Mouse (Mus musculus) kidney, embryonic 16.5 days (tissue): ENCODE data around the gene Pdpn. TPM values are rescaled to one million over a fixed set of nuclear protein-coding genes. Genes with fewer than 3 reads are reported as not detected.
A peak's percentile ranks its signal among the peaks of the same experiment; 100 is the strongest.

Experiments used
- ATAC-seq: fragments of 200-750 bp; cut with Nextera tagmentation; 2 replicates; pipeline ENCODE4 v1.8.0; 2017; ENCODE audit warnings: moderate TSS enrichment; ENCODE audit not compliant: low FRiP score, low TSS enrichment
- H3K27ac ChIP-seq: fragments of 300-500 bp; sonication (generic); 2 replicates; pipeline ENCODE4 v1.5.1; 2014; ENCODE audit warnings: low read length
- H3K27me3 ChIP-seq: fragments of 300-500 bp; sonication (generic); 2 replicates; pipeline ENCODE4 v1.6.1; 2014; ENCODE audit warnings: low read length, control low read depth, mixed read lengths; ENCODE audit not compliant: insufficient read depth
- H3K36me3 ChIP-seq: fragments of 300-500 bp; sonication (generic); 2 replicates; pipeline ENCODE4 v1.6.1; 2014; ENCODE audit warnings: low read length, control low read depth, mixed read lengths; ENCODE audit not compliant: insufficient read depth
- H3K4me1 ChIP-seq: fragments of 300-500 bp; sonication (generic); 2 replicates; pipeline ENCODE4 v1.6.1; 2014; ENCODE audit warnings: low read length, control low read depth, mixed read lengths; ENCODE audit not compliant: insufficient read depth
- H3K4me2 ChIP-seq: fragments of 300-500 bp; sonication (generic); replicated peaks from 2 replicates; pipeline ENCODE4 v1.6.1; 2014; ENCODE audit warnings: low read depth, low read length
- H3K4me3 ChIP-seq: fragments of 300-500 bp; sonication (generic); 2 replicates; pipeline ENCODE4 v1.5.1; 2014; ENCODE audit warnings: mild to moderate bottlenecking, low read length
- H3K9ac ChIP-seq: fragments of 300-500 bp; sonication (generic); replicated peaks from 2 replicates; pipeline ENCODE4 v1.6.1; 2014; ENCODE audit warnings: low read length
- H3K9me3 ChIP-seq: fragments of 300-500 bp; sonication (generic); 2 replicates; pipeline ENCODE4 v1.6.1; 2016; ENCODE audit warnings: low read length, control low read depth
- WGBS: fragments of 180-500 bp; shearing (Covaris S2); extraction: QIAGEN DNeasy Blood & Tissue Kit; methylation state at CpG from one replicate; pipeline ENCODE4 v1.1.7; 2014; 5-methylcytosine and 5-hydroxymethylcytosine counted together
- polyA plus RNA-seq: library from polyadenylated mRNA; unstranded; fragments of >200 nt; fragmentation: Nextera tagmentation; extraction: Ambion mirVana; gene quantifications from 2 replicates; pipeline ENCODE4 v1.2.1, GENCODE M21; 2015

The Pdpn gene
- polyA plus RNA-seq, 1 experiment from 2014 or later, result 47.5 TPM

DNA sequence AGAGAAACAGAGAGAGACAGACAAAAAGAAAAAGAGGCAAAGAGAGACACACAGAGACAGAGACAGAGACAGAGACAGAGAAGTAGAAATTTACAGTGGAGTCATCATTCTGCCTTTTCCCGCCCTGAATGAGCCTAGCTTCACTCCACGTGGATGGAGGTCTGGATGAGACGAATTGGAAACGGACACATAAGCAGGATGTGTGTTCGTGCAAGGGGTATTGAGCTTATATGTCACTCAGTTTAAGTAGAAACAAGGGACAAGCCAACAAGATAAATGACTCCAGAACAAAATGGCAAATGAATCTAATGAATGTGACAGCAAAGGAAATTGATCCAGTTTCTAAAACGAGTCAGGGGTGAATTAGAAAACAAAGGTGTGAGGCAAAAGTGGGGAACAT, 41.4 kb downstream of the Pdpn start:
- H3K9ac ChIP-seq, result no peak overlapping the region
- WGBS, result 18% methylated on average over 6 of the region's 6 CpGs
- H3K4me2 ChIP-seq, result no peak overlapping the region
- 0 out of 2 replicates have a peak, but pooled peaks cover 2% of the 10 kb centered on the region for H3K9me3 ChIP-seq
- H3K27ac ChIP-seq, result no peak overlapping the region
- no peak for ATAC-seq
- H3K4me1 ChIP-seq, result peaks cover 26% of the 10 kb centered on the region
- H3K4me3 ChIP-seq, result no peak overlapping the region
- no peaks in the 10 kb centered on the region for H3K27me3 ChIP-seq
- no peaks in the 10 kb centered on the region for H3K36me3 ChIP-seq

DNA sequence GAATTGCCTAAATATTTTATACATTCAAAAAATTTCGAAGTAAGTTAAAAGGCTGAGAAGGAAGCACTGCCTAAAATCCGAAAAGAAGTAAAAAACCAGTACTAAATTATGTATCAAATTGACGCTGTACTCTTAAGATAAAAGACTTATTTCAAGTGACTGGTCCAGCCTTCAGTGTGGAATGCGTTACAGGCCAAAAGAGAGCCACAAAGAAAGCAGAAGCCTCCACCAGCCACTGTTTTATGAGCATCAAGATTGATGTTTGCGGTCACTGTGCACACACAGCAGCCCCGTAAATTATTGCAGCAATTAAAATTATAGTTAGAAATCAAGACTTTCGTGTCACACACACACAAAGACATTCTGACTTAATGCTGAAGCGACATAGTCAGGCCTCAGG, 43.8 kb downstream of the Pdpn start:
- Histone ChIP-seq H3K27me3 (no peaks in the 10 kb centered on the region), H3K4me2 (no peak overlapping the region), H3K27ac (no peak overlapping the region), H3K9ac (no peak overlapping the region), H3K36me3 (no peaks in the 10 kb centered on the region), H3K4me3 (no peak overlapping the region), H3K9me3 (0 out of 2 replicates have a peak, but pooled peaks cover 2% of the 10 kb centered on the region), H3K4me1 (peaks cover 26% of the 10 kb centered on the region)
- no peak; the same call in 1 of the 2 replicates for ATAC-seq
- WGBS, result 31% methylated on average over 8 of the region's 8 CpGs

DNA sequence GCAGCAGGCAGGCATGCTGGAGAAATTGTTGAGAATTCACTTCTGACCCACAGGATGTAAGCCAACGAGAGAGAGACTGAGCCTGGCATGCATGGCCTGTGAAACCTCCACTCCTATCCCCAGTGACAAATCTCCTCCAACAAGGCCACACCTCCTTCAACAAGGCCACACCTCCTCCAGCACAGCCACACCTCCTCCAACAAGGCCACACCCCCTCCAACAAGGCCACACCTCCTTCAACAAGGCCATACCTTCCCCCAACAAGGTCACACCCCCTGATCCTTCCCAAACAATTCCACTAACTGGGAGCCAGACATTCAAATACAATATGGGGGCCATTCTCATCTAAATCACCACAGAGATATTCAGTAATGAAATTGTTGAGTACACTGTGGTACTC, 46.0 kb downstream of the Pdpn start:
- Histone ChIP-seq H3K27me3 (no peaks in the 10 kb centered on the region), H3K9me3 (0 out of 2 replicates have a peak, but pooled peaks cover 2% of the 10 kb centered on the region), H3K4me3 (no peak overlapping the region), H3K4me1 (peaks cover 7% of the 10 kb centered on the region; the same call in 1 of the 2 replicates), H3K4me2 (no peak overlapping the region), H3K36me3 (no peaks in the 10 kb centered on the region), H3K9ac (no peak overlapping the region), H3K27ac (no peak overlapping the region)
- WGBS, result 77% methylated on average over 1 of the region's 1 CpGs
- ATAC-seq, result no peak

DNA sequence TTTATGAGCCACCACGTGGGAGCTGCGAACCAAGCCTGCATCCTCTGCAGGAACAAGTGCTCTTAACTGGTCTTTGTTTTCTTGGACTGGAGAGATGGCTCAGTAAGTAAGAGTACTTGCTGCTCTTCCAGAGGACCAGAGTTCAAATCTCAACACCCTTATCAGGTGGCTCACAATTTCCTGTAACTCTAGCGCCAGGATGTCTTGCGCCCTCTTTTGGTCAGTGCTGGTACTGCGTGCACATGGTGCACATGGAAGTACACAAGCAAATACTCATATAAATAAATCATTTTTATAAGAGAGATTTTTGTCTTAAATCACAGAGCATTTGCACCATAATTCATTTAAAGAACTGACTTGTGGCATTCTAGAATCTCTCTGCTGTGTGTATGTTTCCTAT, 51.3 kb downstream of the Pdpn start:
- Histone ChIP-seq H3K4me3 (no peak overlapping the region), H3K27me3 (no peaks in the 10 kb centered on the region), H3K9ac (no peak overlapping the region), H3K4me1 (no peaks in the 10 kb centered on the region), H3K4me2 (no peak overlapping the region), H3K27ac (no peak overlapping the region), H3K9me3 (no peaks in the 10 kb centered on the region), H3K36me3 (no peaks in the 10 kb centered on the region)
- ATAC-seq, result no peak
- 82% methylated on average over 5 of the region's 5 CpGs for WGBS

DNA sequence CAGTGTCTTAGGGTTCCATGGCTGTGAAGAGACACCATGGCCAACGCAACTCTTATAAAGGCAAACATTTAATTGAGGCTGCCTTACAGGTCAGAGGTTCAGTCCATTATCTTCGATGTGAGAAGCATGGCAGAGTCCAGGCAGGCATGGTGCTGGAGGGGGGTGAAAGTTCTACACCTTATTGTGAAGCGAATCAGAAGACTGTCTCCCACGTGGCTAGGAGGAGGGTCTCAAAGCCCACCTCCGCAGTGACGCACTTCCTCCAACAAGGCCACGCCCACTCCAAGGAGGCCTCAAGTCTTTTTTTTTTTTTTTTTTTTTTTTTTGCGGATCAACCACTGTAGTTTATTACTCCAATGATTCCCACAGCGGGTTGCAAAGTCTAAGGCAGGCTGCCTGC, 58.1 kb downstream of the Pdpn start:
- WGBS, result 72% methylated on average over 9 of the region's 9 CpGs
- ATAC-seq, result no peak
- no peaks in the 10 kb centered on the region for H3K27me3 ChIP-seq
- peaks cover 3% of the 10 kb centered on the region; the same call in 1 of the 2 replicates for H3K4me1 ChIP-seq
- H3K9me3 ChIP-seq, result no peaks in the 10 kb centered on the region
- H3K27ac ChIP-seq, result no peak overlapping the region
- no peak overlapping the region for H3K9ac ChIP-seq
- no peaks in the 10 kb centered on the region for H3K36me3 ChIP-seq
- H3K4me2 ChIP-seq, result no peak overlapping the region
- H3K4me3 ChIP-seq, result no peak overlapping the region

DNA sequence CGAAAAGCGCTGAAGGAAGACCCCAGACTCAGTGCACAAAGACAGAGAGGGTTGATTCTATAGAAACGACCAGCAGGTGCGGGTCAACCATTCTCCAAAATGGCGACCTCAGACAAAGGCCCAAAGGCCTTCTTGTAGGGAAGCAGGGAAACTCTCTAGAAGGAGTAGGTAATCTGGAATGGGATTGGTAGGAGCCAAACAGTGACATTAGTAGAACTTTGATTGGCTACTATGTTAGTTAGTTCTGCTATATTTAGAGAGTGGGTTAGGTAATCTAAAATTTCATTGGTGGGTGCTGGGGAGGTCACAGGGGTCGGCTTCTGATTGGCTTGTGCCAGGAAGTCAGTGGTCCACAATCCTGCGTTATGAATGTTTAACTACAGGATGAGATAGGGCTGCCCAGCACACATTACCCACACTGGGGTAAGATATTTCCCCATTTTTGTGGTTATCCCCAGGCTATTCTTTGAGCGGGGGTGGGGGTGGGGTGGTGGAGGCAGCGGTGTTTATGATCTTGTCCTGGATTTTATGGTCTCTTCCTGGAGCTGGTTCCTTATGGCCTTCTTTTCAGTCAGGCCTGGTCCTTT, 59.7 kb downstream of the Pdpn start:
- WGBS, result 86% methylated on average over 9 of the region's 9 CpGs
- ATAC-seq, result no peak
- H3K4me2 ChIP-seq, result no peak overlapping the region
- H3K4me1 ChIP-seq, result peaks cover 3% of the 10 kb centered on the region; the same call in 1 of the 2 replicates
- no peaks in the 10 kb centered on the region; the same call in 1 of the 2 replicates for H3K9me3 ChIP-seq
- no peak overlapping the region for H3K27ac ChIP-seq
- H3K4me3 ChIP-seq, result no peak overlapping the region
- no peak overlapping the region for H3K9ac ChIP-seq
- H3K27me3 ChIP-seq, result no peaks in the 10 kb centered on the region
- H3K36me3 ChIP-seq, result no peaks in the 10 kb centered on the region

DNA sequence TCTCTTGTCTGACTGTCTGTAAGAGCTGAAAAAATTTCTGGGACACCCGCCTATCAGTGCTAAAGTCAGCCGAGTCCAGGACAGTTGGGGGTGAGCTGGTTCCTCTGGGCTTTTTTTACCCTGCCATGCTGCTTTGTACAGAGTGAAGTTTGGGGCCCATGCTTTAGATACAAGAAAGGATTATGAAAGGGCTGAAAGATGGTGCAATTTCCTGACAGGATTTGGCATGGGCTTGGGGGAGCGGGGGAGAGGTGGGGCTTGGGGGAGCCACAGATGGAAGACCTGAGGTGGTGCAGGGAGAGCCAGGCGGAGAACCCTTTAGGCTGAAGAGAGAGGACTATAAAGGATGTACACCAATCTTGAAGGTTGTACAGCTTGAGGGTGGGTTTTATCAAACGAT, 60.2 kb downstream of the Pdpn start:
- Histone ChIP-seq H3K4me1 (peaks cover 3% of the 10 kb centered on the region; the same call in 1 of the 2 replicates), H3K4me2 (no peak overlapping the region), H3K4me3 (no peak overlapping the region), H3K36me3 (no peaks in the 10 kb centered on the region), H3K27ac (no peak overlapping the region), H3K9me3 (no peaks in the 10 kb centered on the region; the same call in 1 of the 2 replicates), H3K27me3 (no peaks in the 10 kb centered on the region), H3K9ac (no peak overlapping the region)
- no peak for ATAC-seq
- WGBS, result 90% methylated on average over 5 of the region's 5 CpGs

DNA sequence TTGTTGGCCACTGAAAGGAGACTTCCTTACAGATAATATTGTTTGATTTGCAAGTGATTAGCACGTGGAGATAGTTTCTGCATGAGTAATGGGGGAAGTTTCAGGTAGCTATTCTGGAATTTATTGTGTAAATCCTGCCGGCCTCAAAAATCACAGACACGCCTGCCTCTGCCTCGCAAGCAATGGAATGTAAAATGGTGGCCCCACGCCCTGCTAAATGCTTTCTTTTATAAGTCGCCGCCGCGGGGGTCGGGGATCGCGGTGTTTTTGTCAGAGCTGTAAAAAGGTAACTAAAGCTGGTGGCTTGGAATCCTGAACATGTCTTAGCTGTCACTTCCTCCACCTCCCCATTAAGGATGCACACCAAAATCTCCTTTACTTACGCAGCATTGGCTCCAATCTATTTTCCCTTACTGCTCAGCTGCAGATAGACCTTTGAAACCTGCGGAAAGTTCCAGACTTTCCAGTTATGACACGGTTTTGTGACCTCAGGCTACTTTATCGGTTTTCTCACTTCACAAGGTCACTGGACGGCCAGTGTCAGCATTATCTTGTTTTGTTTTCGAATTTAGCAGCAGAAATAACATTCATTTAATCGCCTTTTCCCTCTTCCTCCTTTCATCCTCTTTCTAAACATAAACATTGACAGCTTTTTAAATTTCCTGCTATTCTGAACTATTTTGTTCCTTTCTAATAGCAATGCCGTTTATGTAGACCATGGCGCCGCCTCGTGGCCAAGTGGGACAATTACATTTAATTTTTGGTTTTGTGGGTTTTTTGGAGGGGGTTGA, 60.9 kb downstream of the Pdpn start:
- Histone ChIP-seq H3K27me3 (no peaks in the 10 kb centered on the region), H3K9me3 (no peaks in the 10 kb centered on the region; the same call in 1 of the 2 replicates), H3K36me3 (no peaks in the 10 kb centered on the region), H3K4me2 (peak overlapping the region; percentile 52), H3K27ac (no peak overlapping the region), H3K9ac (0 out of 2 replicates have a peak overlapping the region, but pooled peaks have one; percentile 4), H3K4me3 (peak overlapping the region; percentile 27), H3K4me1 (peaks cover 3% of the 10 kb centered on the region; the same call in 1 of the 2 replicates)
- WGBS, result 20% methylated on average over 23 of the region's 23 CpGs
- ATAC-seq, result no peak

DNA sequence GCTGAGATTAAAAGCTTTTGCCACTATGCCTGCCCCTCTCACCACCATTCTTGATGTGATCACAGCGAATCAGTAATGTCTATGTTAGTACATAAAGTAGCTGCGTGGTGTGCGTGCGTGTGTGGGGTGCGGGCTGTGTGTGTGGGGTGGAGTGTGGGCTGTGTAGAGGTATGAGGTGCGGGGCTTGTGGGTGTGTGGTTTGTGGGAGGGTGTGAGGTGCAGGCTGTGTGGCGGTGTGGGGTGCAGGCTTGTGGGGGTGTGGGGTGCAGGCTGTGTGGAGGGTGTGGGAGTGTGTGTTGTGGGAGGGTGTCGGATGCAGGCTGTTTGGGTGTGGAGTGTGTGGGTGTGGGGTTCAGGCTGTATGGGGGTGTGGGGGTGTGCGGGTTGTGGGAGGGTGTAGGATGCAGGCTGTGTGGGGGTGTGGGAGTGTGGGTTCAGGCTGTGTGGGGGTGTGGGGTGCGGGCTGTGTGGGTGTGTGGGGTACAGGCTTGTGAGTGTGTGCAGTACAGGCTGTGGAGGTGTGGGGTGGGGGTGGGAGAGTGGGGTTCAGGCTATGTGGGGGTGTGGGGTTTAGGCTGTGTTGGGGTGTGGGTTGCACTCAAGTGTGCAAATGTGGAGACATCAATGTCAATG, 67.5 kb downstream of the Pdpn start:
- Histone ChIP-seq H3K9me3 (no peaks in the 10 kb centered on the region; the same call in 1 of the 2 replicates), H3K4me2 (no peak overlapping the region), H3K27me3 (no peaks in the 10 kb centered on the region), H3K4me1 (no peaks in the 10 kb centered on the region), H3K4me3 (no peak overlapping the region), H3K9ac (no peak overlapping the region), H3K27ac (no peak overlapping the region), H3K36me3 (no peaks in the 10 kb centered on the region)
- ATAC-seq, result 0 out of 2 replicates have a peak, but pooled peaks have one; percentile 35
- WGBS, result 86% methylated on average over 10 of the region's 10 CpGs
